Mouse (Mus musculus) cerebellum, adult 2 months (tissue): ENCODE results near the gene Fbxl5.

ENCODE experiments used
- CTCF ChIP-seq: fragments of 200-500 bp; IDR thresholded peaks from 2 replicates; pipeline ENCODE4 v1.5.1; 2011; ENCODE audit warnings: low read depth, mild to moderate bottlenecking, control low read depth, low read length, moderate library complexity, borderline replicate concordance; ENCODE audit not compliant: insufficient read depth
- POLR2A ChIP-seq: fragments of 200-500 bp; IDR thresholded peaks from 2 replicates; pipeline ENCODE4 v1.6.1; 2011; ENCODE audit warnings: low read length, control low read depth, borderline replicate concordance; ENCODE audit not compliant: insufficient read depth

DNA sequence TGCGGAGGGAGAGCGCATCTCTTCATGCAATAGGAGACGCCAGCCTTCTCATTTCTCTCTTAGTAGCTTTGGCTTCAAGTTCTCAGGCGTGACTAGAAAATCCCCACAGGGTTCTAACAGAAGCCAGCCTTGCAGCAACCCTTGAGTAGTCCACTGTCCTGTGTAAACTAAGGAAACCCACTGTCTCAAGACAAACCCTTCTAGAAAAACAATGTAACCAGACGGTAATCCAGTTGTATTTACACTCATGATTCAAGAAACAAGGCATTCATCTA lies 20.5 kb upstream of the Fbxl5 start:
- no peak for TF ChIP-seq CTCF
- no peak for TF ChIP-seq POLR2A
